Mouse (Mus musculus) adrenal gland, postnatal 36 days (tissue): ENCODE results near the gene Twf2. TPM values are rescaled to one million over a fixed set of nuclear protein-coding genes. Genes with fewer than 3 reads are reported as not detected.

Source experiments
- DNase-seq, 2 experiments: peaks; one replicate each; pipeline ENCODE4 v3.0.0; 2021; ENCODE audit warnings: mixed read lengths in 1 of 2
- total RNA-seq, 2 experiments: library from RNA; stranded (reverse); gene quantifications; 2 replicates each; pipeline ENCODE4 v1.2.3; 2021

The Twf2 gene
- total RNA-seq, 2 experiments from 2014 or later: 64.8 to 117 TPM

DNA sequence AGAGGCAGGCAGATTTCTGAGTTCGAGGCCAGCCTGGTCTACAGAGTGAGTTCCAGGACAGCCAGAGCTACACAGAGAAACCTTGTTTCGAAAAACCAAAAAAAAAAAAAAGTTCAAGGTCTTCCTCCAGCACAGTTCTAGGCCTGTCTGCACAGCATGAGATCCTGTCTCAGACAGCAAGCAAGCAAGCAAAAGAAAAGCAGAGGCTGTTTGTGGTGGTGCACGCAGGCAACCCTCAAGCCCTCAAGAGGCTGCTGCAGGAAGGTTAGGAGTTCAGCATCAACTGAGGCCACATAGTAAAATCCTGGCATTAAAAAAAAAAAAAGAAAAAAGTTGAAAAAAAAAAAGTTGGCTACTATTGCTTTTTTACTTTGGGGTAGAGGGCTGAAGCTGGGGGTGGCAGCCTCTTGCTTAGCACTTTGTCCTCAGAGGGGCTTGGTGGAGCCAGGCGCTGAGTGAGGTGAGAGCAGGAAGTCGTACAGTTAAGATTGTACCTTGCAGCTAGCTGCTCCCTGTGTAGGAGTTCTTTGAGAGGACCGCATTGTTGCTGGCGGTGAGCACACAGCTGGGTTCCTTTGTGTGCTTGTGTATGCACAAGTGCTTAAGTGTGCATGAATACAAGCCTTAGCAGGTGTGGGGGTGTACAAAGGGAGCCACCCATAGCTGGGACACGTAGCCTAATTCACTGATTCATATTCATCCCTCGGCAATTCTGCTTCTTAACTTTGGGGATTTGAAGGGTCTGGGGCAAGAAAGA, 8.1 kb downstream of the Twf2 start:
- DNase-seq: no peak

GRCm38 (mm10) chr9:106211680-106212593, 9.0 kb downstream of the Twf2 start:
- DNase-seq: peak; percentile 86 to 90

GRCm38 (mm10) chr9:106212594-106212981, 9.7 kb downstream of the Twf2 start:
- DNase-seq: no peak

DNA sequence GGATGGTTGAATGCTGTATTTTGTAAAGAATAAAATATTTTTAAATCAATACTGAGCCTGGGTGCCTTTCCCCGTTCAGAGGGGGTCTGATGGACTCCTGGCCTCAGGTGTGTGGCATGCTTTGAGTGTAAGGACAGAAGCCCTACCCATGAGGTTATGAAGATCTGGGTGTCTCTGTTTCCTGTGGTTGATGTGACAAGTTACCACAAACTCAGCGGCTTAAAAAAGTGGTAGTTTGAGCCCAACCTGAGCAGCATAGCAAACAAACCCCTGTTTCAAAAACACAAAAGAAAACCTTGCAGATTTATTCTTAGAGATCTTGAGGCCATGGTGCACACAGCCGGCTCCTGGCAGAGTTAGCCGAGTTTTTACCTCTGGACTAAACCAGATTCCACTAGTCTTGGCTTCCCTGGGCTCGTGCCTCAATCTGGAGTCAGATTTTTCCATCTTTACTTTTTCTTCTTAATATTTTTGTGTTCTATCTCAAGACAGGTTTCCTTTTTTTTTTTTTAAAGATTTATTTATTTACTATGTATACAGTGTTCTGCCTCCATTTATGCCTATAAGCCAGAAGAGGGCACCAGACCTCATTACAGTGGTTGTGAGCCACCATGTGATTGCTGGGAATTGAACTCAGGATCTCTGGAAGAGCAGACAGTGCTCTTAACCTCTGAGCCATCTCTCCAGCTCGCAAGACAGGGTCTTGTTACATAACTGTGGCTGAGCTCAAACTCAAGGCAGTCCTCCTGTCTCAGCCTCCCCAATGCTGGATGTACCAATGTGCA, 12.6 kb downstream of the Twf2 start:
- no peak for DNase-seq

GRCm38 (mm10) chr9:106216971-106217370, 14.1 kb downstream of the Twf2 start:
- DNase-seq: no peak

- no peak for DNase-seq
Observed at GRCm38 (mm10) chr9:106220894-106221523, 18.1 kb downstream of the Twf2 start.

GRCm38 (mm10) chr9:106222261-106222851, 19.4 kb downstream of the Twf2 start, which contains the start of gene Tlr9:
TSS of gene Tlr9 (plus strand) at chr9:106222598.
- no peak for DNase-seq

- DNase-seq: no peak
Observed at GRCm38 (mm10) chr9:106222994-106223393, 20.1 kb downstream of the Twf2 start.

DNA sequence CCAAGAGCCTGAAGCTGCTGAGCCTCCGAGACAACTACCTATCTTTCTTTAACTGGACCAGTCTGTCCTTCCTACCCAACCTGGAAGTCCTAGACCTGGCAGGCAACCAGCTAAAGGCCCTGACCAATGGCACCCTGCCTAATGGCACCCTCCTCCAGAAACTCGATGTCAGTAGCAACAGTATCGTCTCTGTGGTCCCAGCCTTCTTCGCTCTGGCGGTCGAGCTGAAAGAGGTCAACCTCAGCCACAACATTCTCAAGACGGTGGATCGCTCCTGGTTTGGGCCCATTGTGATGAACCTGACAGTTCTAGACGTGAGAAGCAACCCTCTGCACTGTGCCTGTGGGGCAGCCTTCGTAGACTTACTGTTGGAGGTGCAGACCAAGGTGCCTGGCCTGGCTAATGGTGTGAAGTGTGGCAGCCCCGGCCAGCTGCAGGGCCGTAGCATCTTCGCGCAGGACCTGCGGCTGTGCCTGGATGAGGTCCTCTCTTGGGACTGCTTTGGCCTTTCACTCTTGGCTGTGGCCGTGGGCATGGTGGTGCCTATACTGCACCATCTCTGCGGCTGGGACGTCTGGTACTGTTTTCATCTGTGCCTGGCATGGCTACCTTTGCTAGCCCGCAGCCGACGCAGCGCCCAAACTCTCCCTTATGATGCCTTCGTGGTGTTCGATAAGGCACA, 22.7 kb downstream of the Twf2 start:
- no peak for DNase-seq

- DNase-seq: peak; percentile 37 to 48
Observed at GRCm38 (mm10) chr9:106226151-106226682, 23.3 kb downstream of the Twf2 start.

DNA sequence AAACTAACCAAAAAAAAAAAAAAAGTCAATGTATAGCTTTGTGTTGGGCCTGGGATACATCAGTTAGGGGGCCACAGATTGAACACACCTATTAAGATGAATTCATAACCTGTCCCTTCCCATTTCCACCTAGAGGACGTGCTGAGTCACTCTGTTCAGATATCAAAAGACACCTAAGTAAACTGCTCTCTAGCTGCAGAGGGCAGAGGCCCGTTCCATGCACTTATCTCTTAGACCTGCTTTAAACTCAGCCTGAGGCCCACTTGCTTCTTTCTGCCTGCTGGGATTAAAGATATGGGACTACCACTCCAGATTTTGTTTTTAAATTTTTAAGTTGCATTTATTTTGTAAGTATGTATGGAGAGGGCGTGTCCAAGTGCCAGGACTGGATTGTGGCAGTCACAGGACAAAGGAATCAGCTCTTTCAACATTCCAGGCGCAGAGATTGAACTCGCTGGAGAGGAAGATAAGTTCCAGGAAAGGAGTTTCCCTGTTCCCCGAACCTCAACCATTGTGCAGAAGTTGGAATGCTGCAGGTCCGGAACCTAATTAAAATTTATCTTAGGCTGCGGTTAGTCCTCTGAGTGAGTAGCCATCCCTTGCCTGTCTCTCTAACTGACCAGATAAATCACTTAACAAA, 25.0 kb downstream of the Twf2 start:
- no peak for DNase-seq

DNA sequence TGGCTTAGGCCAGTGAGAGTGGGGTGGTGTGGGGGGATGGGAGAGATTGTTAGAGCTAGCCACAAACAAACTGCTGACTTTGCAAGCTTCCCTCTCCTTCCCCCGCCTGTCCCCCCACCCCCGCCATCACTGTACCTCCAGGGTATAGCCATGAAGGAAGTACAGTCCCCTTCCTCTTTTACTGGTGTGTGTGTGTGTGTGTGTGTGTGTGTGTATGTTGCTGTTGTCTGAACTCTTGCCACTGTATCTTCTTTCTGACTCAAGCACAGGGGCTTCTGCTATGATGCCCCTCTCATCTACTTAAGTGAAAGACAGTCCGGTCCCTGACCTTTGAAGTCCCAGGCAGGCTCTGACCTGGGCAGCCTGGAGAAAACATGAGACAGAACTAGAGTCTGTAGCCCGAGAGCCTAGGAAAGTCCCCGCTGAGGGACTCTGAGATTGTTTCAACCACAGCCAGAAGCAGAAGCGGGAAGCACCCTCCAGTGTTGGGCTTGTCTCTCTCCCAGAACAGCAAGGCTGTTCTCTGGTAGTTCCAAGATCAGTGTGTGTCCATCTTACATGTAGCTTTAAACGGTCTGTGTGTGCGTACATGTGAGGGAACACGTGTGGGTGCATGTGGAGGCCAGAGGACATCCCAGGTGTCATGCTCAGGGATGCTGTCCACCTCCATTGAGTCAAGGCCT, 27.3 kb downstream of the Twf2 start:
- DNase-seq: no peak

- no peak for DNase-seq
Observed at GRCm38 (mm10) chr9:106230734-106231106, 27.8 kb downstream of the Twf2 start.

GRCm38 (mm10) chr9:106231220-106231619, 28.3 kb downstream of the Twf2 start:
- DNase-seq: peak in 1 of 2 experiments; percentile 42

DNA sequence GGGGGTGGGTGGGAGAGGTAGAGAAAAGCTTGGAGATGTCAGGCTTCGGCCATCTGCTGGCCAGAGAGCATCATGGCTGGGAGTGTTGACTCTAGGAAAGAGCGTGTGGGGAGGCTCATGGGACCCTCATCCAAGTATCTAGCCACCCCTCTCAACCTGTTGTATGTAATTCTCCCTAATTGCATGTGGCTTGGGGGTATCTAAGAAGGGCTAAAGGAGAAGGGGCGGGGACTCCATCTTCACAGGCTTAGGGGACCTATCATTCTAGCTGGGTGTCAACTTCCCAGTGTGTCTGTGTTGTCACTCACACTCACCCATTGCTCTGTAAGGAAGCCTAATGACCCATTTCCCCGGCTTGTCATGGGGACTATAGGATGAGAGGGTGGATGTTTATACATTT, 28.9 kb downstream of the Twf2 start:
- DNase-seq: peak in 1 of 2 experiments; percentile 23

- peak in 1 of 2 experiments; percentile 24 for DNase-seq
Observed at GRCm38 (mm10) chr9:106232956-106233355, 30.0 kb downstream of the Twf2 start.

DNA sequence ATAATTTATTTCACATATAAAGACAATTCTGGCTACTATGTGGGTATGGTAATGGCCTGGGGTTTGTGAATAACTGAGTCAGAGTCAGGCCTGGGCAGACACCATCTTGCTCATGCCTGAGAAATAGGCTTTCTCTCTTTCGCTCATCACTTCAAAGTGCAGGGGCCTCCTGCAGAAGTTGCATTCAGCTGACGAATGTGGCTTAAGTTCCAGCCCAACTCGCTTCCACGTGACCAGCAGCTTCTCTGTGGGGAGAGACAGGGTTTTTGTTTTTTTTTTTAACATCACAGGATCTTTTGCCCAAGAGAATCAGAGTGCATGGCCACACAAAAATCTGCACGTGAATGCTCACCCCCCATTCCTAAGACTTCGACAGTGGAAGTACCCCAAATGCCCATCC, 31.0 kb downstream of the Twf2 start:
- DNase-seq: no peak

- DNase-seq: peak; percentile 61 to 85
Observed at GRCm38 (mm10) chr9:106235194-106235830, 32.4 kb downstream of the Twf2 start.
